Mouse (Mus musculus): ENCODE measurements around the gene Stk32b. TPM values are rescaled to one million over a fixed set of nuclear protein-coding genes. Genes with fewer than 3 reads are reported as not detected.

The Stk32b gene
- polyA plus RNA-seq, 1 experiment from 2014 or later = 20.6 TPM

Other genes with a start within 250 kb of the Stk32b start
- 0.55 and 1.5 TPM in 2 replicates for gene Cytl1, start 18.3 kb upstream of the Stk32b start, polyA plus RNA-seq (2015; fragmentation: Nextera tagmentation; extraction: Ambion mirVana)
- gene Msx1, start 107.4 kb upstream of the Stk32b start, polyA plus RNA-seq (2015; fragmentation: Nextera tagmentation; extraction: Ambion mirVana) = 28.6 and 59.6 TPM in 2 replicates